Mouse (Mus musculus) gastrocnemius, adult 2 months (tissue): ENCODE data around the gene Atp2b1. TPM values are rescaled to one million over a fixed set of nuclear protein-coding genes. Genes with fewer than 3 reads are reported as not detected.

Experiments used
- DNase-seq: peaks from one replicate; pipeline ENCODE4 v3.0.0; 2022
- H3K27ac ChIP-seq: fragments of 200-600 bp; 2 replicates; pipeline ENCODE4 v1.8.1; 2022; ENCODE audit warnings: mild to moderate bottlenecking
- H3K4me3 ChIP-seq: fragments of 200-600 bp; 2 replicates; pipeline ENCODE4 v1.8.1; 2022; ENCODE audit warnings: mild to moderate bottlenecking, moderate library complexity
- CTCF ChIP-seq: fragments of 200-600 bp; IDR thresholded peaks from 2 replicates; pipeline ENCODE4 v1.8.1; 2022; ENCODE audit warnings: antibody characterized with exemption, mild to moderate bottlenecking, moderate library complexity
- intact Hi-C: fragments of 180-260 bp; cut with DNase I; formaldehyde crosslinking; loops from one replicate; pipeline ENCODE4 v1.15.1; 2025
- total RNA-seq, 2 experiments: library from RNA; stranded (reverse); gene quantifications; 2 replicates each; pipeline ENCODE4 v1.2.3; 2021

Atp2b1 gene
- total RNA-seq, 2 experiments from 2014 or later = 74.7 to 79.0 TPM

DNA sequence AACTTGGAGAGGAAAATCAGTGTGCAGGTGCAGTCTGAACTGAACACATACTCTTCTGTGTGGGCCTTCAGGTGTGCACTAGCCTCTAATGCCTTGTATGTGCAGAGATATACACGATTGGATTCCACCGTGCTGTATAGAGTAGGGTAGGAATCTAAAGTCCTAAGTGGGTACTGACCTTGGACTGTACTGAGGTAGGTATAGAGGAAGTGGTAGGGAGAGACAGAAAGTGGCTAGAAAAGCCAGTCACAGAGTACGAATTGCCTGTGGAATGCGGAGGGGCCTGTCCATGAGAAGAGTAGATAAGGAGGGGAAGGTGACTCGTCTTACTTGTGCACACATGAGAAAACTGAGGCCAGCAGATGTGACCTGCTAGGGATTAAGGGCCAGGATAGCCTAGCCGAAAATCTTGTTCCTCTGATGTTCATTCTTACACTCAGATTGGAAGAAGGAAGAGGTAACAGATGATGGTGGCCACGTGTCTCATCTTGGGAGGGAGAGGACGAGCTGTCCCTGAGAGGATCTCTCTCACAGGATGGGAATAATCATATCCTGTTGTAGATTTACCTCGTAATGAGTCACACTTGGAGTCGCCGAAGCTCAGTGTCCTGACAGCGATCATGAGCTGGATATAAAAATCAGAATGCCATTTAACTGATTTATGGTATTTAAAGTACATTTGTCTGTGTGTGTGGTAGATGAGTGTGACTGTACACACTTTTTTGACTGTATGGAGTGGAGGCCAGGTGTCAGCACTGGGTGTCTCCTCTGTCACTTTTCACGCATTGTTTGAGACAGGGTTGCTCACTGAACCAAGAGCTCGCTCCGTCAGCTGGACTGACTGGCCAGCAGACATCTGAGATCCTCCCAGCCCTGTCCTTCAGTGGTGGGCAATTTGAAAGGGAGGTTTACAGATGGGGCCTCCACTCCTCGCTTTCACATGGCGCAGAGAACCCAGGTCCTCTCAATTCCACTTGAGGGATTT is 37.4 kb downstream of the Atp2b1 start:
- H3K4me3 ChIP-seq = no peak overlapping the region
- intact Hi-C loops = no loop called here
- H3K27ac ChIP-seq = no peak overlapping the region
- DNase-seq = no peak
- no peak for TF ChIP-seq CTCF

- Histone ChIP-seq H3K4me3 (no peak overlapping the region), H3K27ac (peak overlapping the region; percentile 1; the same call in 1 of the 2 replicates)
- intact Hi-C loops = no loop called here
- TF ChIP-seq CTCF = no peak
- DNase-seq = no peak
Measured at GRCm38 (mm10) chr10:98954230-98954993, 40.2 kb downstream of the Atp2b1 start.

DNA sequence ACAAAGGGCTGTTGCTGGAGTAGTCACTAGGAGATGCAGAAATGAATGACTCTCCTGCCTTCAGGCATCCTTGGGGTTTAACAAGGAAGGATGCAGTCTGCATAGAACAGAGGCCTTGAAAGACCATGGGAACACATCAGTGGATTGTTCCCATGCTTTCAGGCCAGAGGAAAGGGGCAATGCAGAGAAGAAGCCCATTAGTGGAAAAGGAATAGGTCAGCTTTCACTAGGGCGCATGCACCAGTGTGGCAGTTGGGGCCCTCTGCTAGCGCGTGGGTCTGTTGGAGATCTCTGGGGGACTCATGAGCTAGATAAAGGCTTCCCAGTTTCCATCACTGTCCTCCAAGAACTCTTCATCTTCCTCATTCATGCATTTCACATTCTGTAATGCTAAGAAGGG is 41.9 kb downstream of the Atp2b1 start:
- intact Hi-C loops = no loop called here
- H3K4me3 ChIP-seq = no peak overlapping the region
- no peak overlapping the region for H3K27ac ChIP-seq
- DNase-seq = no peak
- no peak for TF ChIP-seq CTCF

DNA sequence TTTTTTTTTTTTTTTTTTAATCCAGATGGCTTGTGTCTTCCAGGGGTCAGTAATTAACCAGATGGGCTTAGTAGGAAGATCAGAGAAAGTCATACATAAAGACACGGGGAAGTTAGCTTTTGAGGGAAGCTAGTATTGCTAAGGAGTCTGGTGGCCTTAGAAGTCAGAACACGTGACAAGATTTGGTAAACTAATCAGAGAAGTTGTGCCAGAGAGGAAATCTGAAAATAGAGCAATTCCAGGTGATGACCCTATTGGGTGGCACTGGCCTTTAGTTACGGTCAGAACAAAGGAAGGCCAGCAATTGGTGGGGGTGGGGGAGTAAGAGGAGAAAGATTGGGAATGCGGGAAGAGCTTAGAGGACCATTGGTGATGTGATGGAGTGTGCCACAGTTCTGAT is 44.5 kb downstream of the Atp2b1 start:
- TF ChIP-seq CTCF = no peak
- intact Hi-C loops = no loop called here
- DNase-seq = no peak

DNA sequence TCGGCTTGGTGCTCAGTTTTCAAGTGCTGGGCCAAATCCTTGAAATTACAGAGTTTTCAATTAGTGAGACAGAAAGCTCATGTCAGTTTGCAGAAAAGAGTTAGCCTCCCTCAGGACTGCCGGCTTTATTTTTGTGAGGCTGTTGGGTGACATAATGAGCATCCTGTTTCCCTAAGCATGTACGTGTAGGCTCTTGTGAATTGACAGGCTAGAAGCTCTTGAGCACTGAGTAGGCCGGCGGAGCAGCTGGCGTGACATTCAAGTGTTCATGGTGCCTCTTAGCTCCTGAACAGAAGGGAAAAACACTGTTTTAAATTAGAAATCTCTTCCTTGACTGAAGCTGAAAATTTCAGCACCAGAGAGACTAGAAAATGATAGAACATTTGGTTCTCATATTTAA is 45.2 kb downstream of the Atp2b1 start:
- TF ChIP-seq CTCF = no peak
- Histone ChIP-seq H3K4me3 (no peak overlapping the region), H3K27ac (peak overlapping the region; percentile 50)
- DNase-seq = no peak
- intact Hi-C loops = no loop called here

More for the DNA sequence above, 44.5 kb downstream of the Atp2b1 start:
- no peak overlapping the region for H3K27ac ChIP-seq
- H3K4me3 ChIP-seq = no peak overlapping the region

DNA sequence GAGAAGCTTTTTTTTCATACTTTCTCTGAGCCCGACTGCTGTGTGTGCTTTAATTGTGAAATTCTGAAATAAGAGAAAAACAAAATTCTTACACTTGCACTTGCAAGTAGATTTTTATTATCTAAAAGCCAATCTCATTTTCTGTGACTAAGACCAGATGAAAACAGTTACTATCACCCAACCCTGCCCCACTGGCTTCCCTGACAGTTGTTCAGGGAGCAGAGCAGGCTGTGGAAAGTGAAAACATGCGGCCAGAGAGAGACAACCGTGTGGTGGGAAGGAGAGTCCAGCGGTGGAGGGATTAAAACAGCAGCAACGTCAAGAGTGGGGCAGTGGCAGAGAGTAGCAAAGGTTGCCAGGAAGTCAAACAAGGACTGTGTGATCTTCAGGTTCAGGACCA is 46.7 kb downstream of the Atp2b1 start:
- no peak overlapping the region for H3K4me3 ChIP-seq
- no peak for TF ChIP-seq CTCF
- intact Hi-C loops = no loop called here
- H3K27ac ChIP-seq = no peak overlapping the region; the same call in 1 of the 2 replicates
- peak; percentile 25 for DNase-seq

DNA sequence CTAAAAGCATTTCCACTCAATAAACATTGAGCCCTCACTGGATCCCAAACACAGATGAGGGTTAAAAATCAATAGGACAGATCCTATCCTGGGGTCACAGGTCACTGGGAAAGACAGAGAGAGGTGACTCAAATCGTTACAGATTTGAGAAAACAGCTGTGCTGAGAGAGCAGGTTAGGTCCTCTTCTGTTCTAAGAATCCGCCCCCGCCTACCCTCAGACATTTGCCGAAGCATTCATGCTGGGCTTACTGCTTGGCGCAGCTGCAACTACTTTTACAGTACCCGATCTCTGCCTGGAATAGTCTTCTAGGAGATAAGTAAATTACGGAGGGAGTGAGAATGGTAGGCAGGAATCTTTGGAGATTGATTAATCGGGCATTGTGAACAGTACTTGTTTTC is 47.9 kb downstream of the Atp2b1 start:
- no peak for DNase-seq
- Histone ChIP-seq H3K4me3 (no peak overlapping the region), H3K27ac (no peak overlapping the region)
- no peak for TF ChIP-seq CTCF
- intact Hi-C loops = no loop called here

- Histone ChIP-seq H3K27ac (no peak overlapping the region), H3K4me3 (no peak overlapping the region)
- DNase-seq = no peak
- intact Hi-C loops = no loop called here
- no peak for TF ChIP-seq CTCF
Measured at GRCm38 (mm10) chr10:98966407-98967215, 52.4 kb downstream of the Atp2b1 start.

GRCm38 (mm10) chr10:98967240-98967891 is 53.2 kb downstream of the Atp2b1 start:
- TF ChIP-seq CTCF = no peak
- Histone ChIP-seq H3K4me3 (no peak overlapping the region), H3K27ac (no peak overlapping the region)
- DNase-seq = no peak
- intact Hi-C loops = no loop called here

DNA sequence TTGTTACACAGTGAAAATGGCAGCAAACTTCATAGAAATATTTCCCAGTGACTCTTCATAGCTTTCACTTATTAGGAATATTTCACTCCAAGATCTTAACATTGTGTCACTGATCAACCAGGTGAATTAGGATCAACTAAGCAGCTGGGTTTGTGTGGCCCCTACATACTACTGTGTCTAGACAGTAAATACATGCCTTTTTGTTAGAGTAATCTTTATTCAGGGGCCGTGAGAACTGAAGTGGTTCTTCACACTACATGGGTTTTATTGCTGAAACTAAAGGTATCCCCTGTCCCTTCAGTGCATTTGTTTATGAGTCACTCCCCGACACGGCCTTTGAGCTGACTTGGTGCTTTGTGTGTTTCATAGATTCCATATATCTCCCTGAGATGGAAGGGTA is 56.7 kb downstream of the Atp2b1 start:
- intact Hi-C loops = loop anchor here (5.0 kb wide), 1 partner anchor 54 kb away; no protein-coding TSS in a partner anchor
- no peak for DNase-seq
- H3K27ac ChIP-seq = no peak overlapping the region; the same call in 1 of the 2 replicates
- no peak overlapping the region for H3K4me3 ChIP-seq
- TF ChIP-seq CTCF = no peak

DNA sequence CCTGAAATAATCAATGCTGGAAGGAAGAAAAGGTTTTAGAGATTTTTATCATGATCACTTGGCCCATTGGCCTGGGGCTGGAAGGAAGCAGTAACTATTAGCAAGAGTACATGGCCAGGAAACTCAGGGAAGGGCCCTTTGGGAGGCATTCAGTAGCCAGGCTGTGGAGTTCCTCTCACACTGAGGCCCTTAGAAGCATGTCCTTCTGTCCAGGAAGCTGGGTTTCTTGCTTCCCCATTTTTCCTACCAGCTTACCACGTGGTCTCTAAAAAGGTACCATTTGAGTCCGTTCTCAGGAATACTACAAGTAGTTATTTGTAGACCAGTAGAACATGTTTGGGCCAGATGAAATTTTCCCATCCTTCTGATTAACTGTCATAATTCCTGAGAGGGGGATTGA is 58.2 kb downstream of the Atp2b1 start:
- no peak for TF ChIP-seq CTCF
- intact Hi-C loops = loop anchor here (5.0 kb wide), 1 partner anchor 55 kb away; no protein-coding TSS in a partner anchor
- DNase-seq = no peak
- no peak overlapping the region for H3K4me3 ChIP-seq
- H3K27ac ChIP-seq = peak overlapping the region; percentile 69; the same call in 1 of the 2 replicates
